26 mouse cellular contexts compared by ENCODE assay signal in genomic region chr12:17408312-17408711, GRCm38 (mm10).
"Had no signal": no experiment of that assay in that cellular context is flagged by ENCODE, and none has a peak within 500 bp of the region (broad histone marks: within the 10 kb centered on the region; RNA-seq: fewer than 3 reads in every experiment).

No protein-coding gene starts in this region.

- H3K27me3 ChIP-seq: heart, embryonic 13.5 days; heart, embryonic 15.5 days; kidney, embryonic 15.5 days; limb, embryonic 13.5 days; limb, embryonic 15.5 days; liver, embryonic 12.5 days had no signal

- H3K9ac ChIP-seq: heart, embryonic 13.5 days; heart, embryonic 15.5 days; hindbrain, embryonic 14.5 days; kidney, embryonic 15.5 days; limb, embryonic 13.5 days; limb, embryonic 15.5 days; liver, embryonic 12.5 days; liver, embryonic 14.5 days had no signal

- H3K4me1 ChIP-seq: kidney, embryonic 15.5 days; limb, embryonic 13.5 days; limb, embryonic 15.5 days; liver, embryonic 12.5 days had no signal

- H3K4me2 ChIP-seq: heart, embryonic 11.5 days; heart, embryonic 13.5 days; heart, embryonic 15.5 days; hindbrain, embryonic 14.5 days; kidney, embryonic 15.5 days; limb, embryonic 13.5 days; limb, embryonic 15.5 days; liver, embryonic 12.5 days had no signal

- H3K4me3 ChIP-seq: gastrocnemius, adult 2 months; heart, embryonic 13.5 days; heart, embryonic 15.5 days; kidney, embryonic 15.5 days; limb, embryonic 13.5 days; limb, embryonic 15.5 days; liver, embryonic 12.5 days had no signal

- ATAC-seq: hindbrain, embryonic 16.5 days; intestine, embryonic 16.5 days; liver, embryonic 12.5 days had no signal

- H3K27ac ChIP-seq: gastrocnemius, adult 2 months; heart, embryonic 13.5 days; heart, embryonic 15.5 days; hindbrain, embryonic 14.5 days; kidney, embryonic 15.5 days; kidney, postnatal 0 days; limb, embryonic 13.5 days; limb, embryonic 15.5 days; liver, embryonic 12.5 days; liver, embryonic 14.5 days had no signal

- DNase-seq: gastrocnemius, adult 2 months; gastrocnemius, postnatal 10 days; gastrocnemius, postnatal 25 days; heart, adult 18-20 months; heart, postnatal 14 days; heart, postnatal 36 days; kidney, adult 11 months; kidney, adult 2 months; kidney, adult 9 months; kidney, postnatal 14 days; kidney, postnatal 36 days; layer of hippocampus, adult 9-11 months; layer of hippocampus, postnatal 36 days; left cerebral cortex, postnatal 4 days had no signal

- H3K9me3 ChIP-seq: heart, embryonic 13.5 days; heart, embryonic 15.5 days; kidney, embryonic 15.5 days; limb, embryonic 13.5 days; limb, embryonic 15.5 days; liver, embryonic 12.5 days had no signal
